Mouse (Mus musculus) liver, embryonic 11.5 days (tissue): ENCODE measurements at regions not wholly inside any gene's neighbourhood (a gene's known extent, or its start where the extent isn't known, plus 50 kb on each side); places are given as distances from the start of the nearest gene placed in this dataset.

Experiments used
- ATAC-seq: fragments of 200-750 bp; cut with Nextera tagmentation; replicated peaks from 2 replicates; pipeline ENCODE4 v1.8.0; 2017; ENCODE audit warnings: moderate number of reproducible peaks, mild to moderate bottlenecking, moderate TSS enrichment, moderate library complexity; ENCODE audit not compliant: low FRiP score
- DNase-seq: peaks from one replicate; pipeline ENCODE4 v3.0.0-alpha.2; 2017; ENCODE audit warnings: low spot score
- H3K27ac ChIP-seq: fragments of 300-500 bp; sonication (generic); 2 replicates; pipeline ENCODE4 v1.5.1; 2014; ENCODE audit warnings: mild to moderate bottlenecking, low read depth, low read length, control low read depth
- H3K27me3 ChIP-seq: fragments of 300-500 bp; sonication (generic); replicated peaks from 2 replicates; pipeline ENCODE4 v1.6.1; 2014; ENCODE audit warnings: low read length, mixed read lengths; ENCODE audit not compliant: control insufficient read depth, insufficient read depth
- H3K36me3 ChIP-seq: fragments of 300-500 bp; sonication (generic); 2 replicates; pipeline ENCODE4 v1.6.1; 2014; ENCODE audit warnings: mild to moderate bottlenecking, low read length, moderate library complexity, mixed read lengths; ENCODE audit not compliant: control insufficient read depth, insufficient read depth
- H3K4me1 ChIP-seq: fragments of 300-500 bp; sonication (generic); replicated peaks from 2 replicates; pipeline ENCODE4 v1.6.1; 2014; ENCODE audit warnings: low read length, mixed read lengths; ENCODE audit not compliant: control insufficient read depth, insufficient read depth
- H3K4me2 ChIP-seq: fragments of 300-500 bp; sonication (generic); 2 replicates; pipeline ENCODE4 v1.6.1; 2014; ENCODE audit warnings: mild to moderate bottlenecking, control low read depth, moderate library complexity
- H3K4me3 ChIP-seq: fragments of 300-500 bp; sonication (generic); 2 replicates; pipeline ENCODE4 v1.5.1; 2014; ENCODE audit warnings: low read depth, low read length, control low read depth
- H3K9ac ChIP-seq: fragments of 300-500 bp; sonication (generic); 2 replicates; pipeline ENCODE4 v1.6.1; 2014; ENCODE audit warnings: low read depth, low read length, control low read depth
- H3K9me3 ChIP-seq: fragments of 300-500 bp; sonication (generic); 2 replicates; pipeline ENCODE4 v1.6.1; 2016; ENCODE audit warnings: low read length, inconsistent platforms, mixed read lengths; ENCODE audit not compliant: control insufficient read depth
- WGBS: fragments of 180-500 bp; shearing (Covaris S2); extraction: QIAGEN DNeasy Blood & Tissue Kit; methylation state at CpG from one replicate; pipeline ENCODE4 v1.1.7; 2014; 5-methylcytosine and 5-hydroxymethylcytosine counted together

DNA sequence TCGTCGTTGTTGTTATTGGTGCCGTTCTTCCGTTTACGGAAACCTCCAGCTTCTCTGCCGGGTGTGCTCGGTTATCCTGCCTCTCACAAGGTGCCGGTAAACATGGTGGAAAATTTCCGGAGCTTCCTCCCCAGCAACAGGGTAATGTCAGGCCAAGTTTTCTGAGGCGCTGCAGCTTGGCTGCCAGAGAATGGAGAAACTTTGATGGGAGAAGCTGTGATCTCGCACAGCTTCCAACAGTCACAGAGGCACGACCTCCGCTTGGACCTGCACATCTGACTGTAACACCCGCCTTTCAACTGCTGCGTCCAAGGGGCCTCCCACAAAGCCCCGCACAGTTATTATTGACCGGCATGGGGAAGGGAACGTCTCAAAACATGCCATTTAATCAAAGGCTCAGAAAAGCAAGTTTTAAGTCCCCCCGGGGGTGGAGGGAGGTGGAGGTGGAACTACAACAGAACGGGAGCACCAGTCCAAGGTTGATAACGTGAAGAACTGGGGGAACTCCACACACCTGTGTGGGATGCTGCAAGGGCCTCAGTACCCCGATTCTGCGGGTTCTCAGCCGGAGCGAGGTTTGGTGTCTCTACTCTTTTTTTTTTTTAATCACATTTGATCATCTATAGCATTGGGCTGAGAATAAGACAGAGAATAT, 299.1 kb downstream of the Vrk1 start:
- ATAC-seq (no peak), DNase-seq (no peak)
- no peak overlapping the region for H3K4me2 ChIP-seq
- H3K9me3 ChIP-seq: no peaks in the 10 kb centered on the region
- H3K36me3 ChIP-seq: no peaks in the 10 kb centered on the region
- H3K4me1 ChIP-seq: no peaks in the 10 kb centered on the region; the same call in 1 of the 2 replicates
- H3K27me3 ChIP-seq: no peaks in the 10 kb centered on the region
- H3K4me3 ChIP-seq: no peak overlapping the region
- 75% methylated on average over 25 of the region's 25 CpGs for WGBS
- H3K9ac ChIP-seq: no peak overlapping the region
- H3K27ac ChIP-seq: no peak overlapping the region

DNA sequence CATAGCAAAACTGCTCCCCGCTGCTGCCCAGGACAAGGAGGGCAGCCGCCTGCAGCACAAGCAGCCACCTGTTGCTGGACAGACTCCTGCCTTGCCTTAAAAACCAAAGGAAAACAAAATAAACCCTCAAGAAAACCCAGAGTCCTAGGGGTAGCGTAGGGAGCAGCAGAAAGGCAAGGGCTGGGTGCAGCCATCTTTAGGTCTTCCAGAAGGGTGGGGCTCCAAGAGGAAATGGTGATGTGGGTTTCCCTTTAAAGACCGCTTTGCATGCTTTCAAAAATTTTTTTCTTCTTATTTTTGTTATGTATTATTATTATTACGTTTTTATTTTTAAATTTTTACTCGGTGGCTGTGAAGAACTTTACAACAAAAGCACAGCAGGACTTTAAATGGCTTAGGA, 300.1 kb downstream of the Vrk1 start:
- Histone ChIP-seq H3K36me3 (no peaks in the 10 kb centered on the region), H3K27me3 (no peaks in the 10 kb centered on the region), H3K27ac (no peak overlapping the region), H3K9ac (no peak overlapping the region), H3K4me2 (peak overlapping the region; percentile 78), H3K4me1 (no peaks in the 10 kb centered on the region; the same call in 1 of the 2 replicates), H3K9me3 (no peaks in the 10 kb centered on the region), H3K4me3 (no peak overlapping the region)
- DNase-seq (no peak), ATAC-seq (no peak)
- WGBS: 48% methylated on average over 6 of the region's 6 CpGs

GRCm38 (mm10) chr12:106310585-106311319, 300.7 kb downstream of the Vrk1 start:
- no peaks in the 10 kb centered on the region for H3K27me3 ChIP-seq
- no peaks in the 10 kb centered on the region for H3K9me3 ChIP-seq
- H3K4me1 ChIP-seq: no peaks in the 10 kb centered on the region; the same call in 1 of the 2 replicates
- H3K36me3 ChIP-seq: no peaks in the 10 kb centered on the region
- under 1% methylated on average over 34 of the region's 34 CpGs for WGBS
- ATAC-seq (no peak; the same call in 1 of the 2 replicates), DNase-seq (peak; percentile 47)
- peak overlapping the region; percentile 78 for H3K4me2 ChIP-seq
- no peak overlapping the region for H3K27ac ChIP-seq
- H3K9ac ChIP-seq: peak overlapping the region; percentile 48; the same call in 1 of the 2 replicates
- H3K4me3 ChIP-seq: peak overlapping the region; percentile 46

GRCm38 (mm10) chr12:106311320-106311825, 301.3 kb downstream of the Vrk1 start:
- Histone ChIP-seq H3K9me3 (no peaks in the 10 kb centered on the region), H3K9ac (no peak overlapping the region), H3K4me2 (peak overlapping the region; percentile 78), H3K4me3 (peak overlapping the region; percentile 46), H3K36me3 (no peaks in the 10 kb centered on the region), H3K27me3 (no peaks in the 10 kb centered on the region), H3K27ac (no peak overlapping the region), H3K4me1 (no peaks in the 10 kb centered on the region; the same call in 1 of the 2 replicates)
- WGBS: 44% methylated on average over 7 of the region's 7 CpGs
- ATAC-seq: no peak
- DNase-seq: no peak

DNA sequence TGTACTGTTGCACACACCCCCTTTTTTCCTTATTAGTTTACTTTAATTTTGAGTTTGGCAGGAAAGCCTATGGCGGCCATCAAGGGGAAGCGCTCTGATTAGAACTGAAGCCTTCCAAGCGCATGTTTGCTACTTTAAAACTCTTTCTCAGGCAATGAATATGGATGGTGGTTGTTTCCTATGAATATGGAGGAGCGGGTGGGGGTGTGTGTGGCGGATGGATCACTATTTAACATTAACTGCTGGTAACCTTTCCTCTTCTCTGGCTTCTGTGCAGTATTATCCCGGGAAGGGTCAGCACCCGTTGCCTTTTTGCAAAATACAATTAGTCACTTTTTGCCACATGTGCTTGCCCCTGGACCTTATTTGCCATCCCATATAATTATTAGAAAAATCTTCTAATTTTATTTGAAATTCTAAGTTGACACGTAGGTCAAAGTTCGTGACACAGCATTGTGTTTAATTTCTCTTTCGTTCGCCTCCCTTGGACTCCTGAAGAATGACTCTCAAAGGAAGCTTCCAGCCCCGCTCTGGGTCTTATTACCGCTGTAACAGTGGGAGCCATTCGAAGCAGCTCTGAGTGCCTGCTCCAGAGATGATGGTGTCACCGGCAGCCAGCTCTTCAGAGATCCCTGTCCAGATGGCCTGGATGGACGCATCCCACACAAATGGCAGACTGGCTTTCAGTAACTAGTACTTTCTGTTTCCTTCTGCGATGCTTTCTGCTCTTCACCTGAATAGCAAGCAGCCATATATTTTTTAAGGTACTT, 302.0 kb downstream of the Vrk1 start:
- Histone ChIP-seq H3K4me3 (no peak overlapping the region), H3K9ac (no peak overlapping the region), H3K27me3 (no peaks in the 10 kb centered on the region), H3K9me3 (no peaks in the 10 kb centered on the region), H3K27ac (no peak overlapping the region), H3K4me2 (no peak overlapping the region), H3K36me3 (no peaks in the 10 kb centered on the region), H3K4me1 (no peaks in the 10 kb centered on the region; the same call in 1 of the 2 replicates)
- no peak for DNase-seq
- 86% methylated on average over 17 of the region's 17 CpGs for WGBS
- ATAC-seq: no peak

- Histone ChIP-seq H3K4me1 (no peaks in the 10 kb centered on the region), H3K9me3 (no peaks in the 10 kb centered on the region), H3K9ac (no peak overlapping the region), H3K27ac (no peak overlapping the region), H3K4me3 (no peak overlapping the region), H3K27me3 (no peaks in the 10 kb centered on the region), H3K4me2 (no peak overlapping the region), H3K36me3 (no peaks in the 10 kb centered on the region)
- no peak for ATAC-seq
- 86% methylated on average over 16 of the region's 16 CpGs for WGBS
- no peak for DNase-seq
Observed at GRCm38 (mm10) chr12:106317738-106318137, 307.7 kb downstream of the Vrk1 start.

DNA sequence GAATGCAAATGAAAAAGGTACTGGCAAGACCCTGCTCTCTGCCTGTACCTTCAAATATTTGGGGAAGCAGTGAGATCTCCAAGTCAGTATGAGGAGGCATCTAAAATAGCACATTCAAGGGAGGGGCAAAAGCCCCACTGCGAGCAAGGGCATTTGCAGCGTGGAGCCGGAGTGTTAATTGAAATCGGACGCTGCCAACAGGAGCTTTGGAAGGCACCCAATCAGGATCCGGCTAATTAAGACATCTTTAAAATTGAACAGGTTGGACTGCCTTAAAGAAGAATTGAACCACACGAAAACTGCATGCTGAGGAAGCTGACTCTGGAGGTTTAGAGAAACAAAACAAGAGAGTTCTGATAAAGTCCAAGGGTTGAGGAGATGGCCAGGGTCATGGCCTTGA, 311.5 kb downstream of the Vrk1 start:
- Histone ChIP-seq H3K9ac (no peak overlapping the region), H3K36me3 (no peaks in the 10 kb centered on the region), H3K4me1 (no peaks in the 10 kb centered on the region), H3K27me3 (no peaks in the 10 kb centered on the region), H3K4me3 (no peak overlapping the region), H3K9me3 (no peaks in the 10 kb centered on the region), H3K4me2 (no peak overlapping the region), H3K27ac (no peak overlapping the region)
- ATAC-seq: no peak
- WGBS: 82% methylated on average over 7 of the region's 7 CpGs
- no peak for DNase-seq

DNA sequence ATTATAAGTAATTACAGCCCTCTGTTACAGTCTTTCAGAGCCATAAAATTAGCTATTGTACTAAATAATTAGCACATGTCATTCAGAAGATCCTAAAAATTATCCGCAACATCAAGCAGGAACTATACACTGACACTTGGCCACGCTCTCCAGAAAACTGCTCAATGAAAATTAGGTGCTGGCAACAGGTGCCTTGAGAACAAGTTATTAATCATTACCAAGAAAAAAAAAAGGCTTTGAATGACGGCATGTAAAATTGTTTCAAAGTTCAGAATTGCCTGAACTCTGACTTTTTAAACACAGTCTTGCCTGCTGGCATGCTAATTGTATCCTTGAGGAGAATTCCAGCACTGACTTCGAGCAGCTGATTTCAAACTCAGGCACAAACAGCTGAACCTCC, 316.6 kb downstream of the Vrk1 start:
- DNase-seq (no peak), ATAC-seq (no peak)
- no peaks in the 10 kb centered on the region for H3K4me1 ChIP-seq
- H3K4me3 ChIP-seq: no peak overlapping the region
- H3K36me3 ChIP-seq: no peaks in the 10 kb centered on the region
- no peaks in the 10 kb centered on the region for H3K27me3 ChIP-seq
- H3K9me3 ChIP-seq: no peaks in the 10 kb centered on the region
- no peak overlapping the region for H3K9ac ChIP-seq
- no peak overlapping the region for H3K4me2 ChIP-seq
- H3K27ac ChIP-seq: no peak overlapping the region
- WGBS: 82% methylated on average over 4 of the region's 4 CpGs
